Mouse (Mus musculus): ENCODE data around the gene Actg1.

The Actg1 gene

GRCm38 (mm10) chr11:120310813-120311312, 37.5 kb downstream of the Actg1 start:
- peak; percentile 93 for DNase-seq (ENCODE audit: low read depth, low spot score)

GRCm38 (mm10) chr11:120308441-120309320, 39.7 kb downstream of the Actg1 start:
- no peak for DNase-seq (ENCODE audit: low read depth, low spot score)

GRCm38 (mm10) chr11:120307566-120308430, 40.5 kb downstream of the Actg1 start:
- peak; percentile 79 for DNase-seq (ENCODE audit: low read depth, low spot score)

- DNase-seq (ENCODE audit: low read depth, low spot score), result no peak
Measured at GRCm38 (mm10) chr11:120307132-120307413, 41.3 kb downstream of the Actg1 start.

- DNase-seq (ENCODE audit: low read depth, low spot score), result no peak
Measured at GRCm38 (mm10) chr11:120306366-120307131, 41.8 kb downstream of the Actg1 start.

- DNase-seq (ENCODE audit: low read depth, low spot score), result no peak
Measured at GRCm38 (mm10) chr11:120305535-120306365, 42.6 kb downstream of the Actg1 start.

- DNase-seq (ENCODE audit: low read depth, low spot score), result peak; percentile 94
Measured at GRCm38 (mm10) chr11:120304886-120305534, 43.3 kb downstream of the Actg1 start.

- no peak for DNase-seq (ENCODE audit: low read depth, low spot score)
Measured at GRCm38 (mm10) chr11:120304350-120304694, 44.0 kb downstream of the Actg1 start.

GRCm38 (mm10) chr11:120303559-120304349, 44.6 kb downstream of the Actg1 start:
- DNase-seq (ENCODE audit: low read depth, low spot score), result no peak

- DNase-seq (ENCODE audit: low read depth, low spot score), result no peak
Measured at GRCm38 (mm10) chr11:120303119-120303518, 45.2 kb downstream of the Actg1 start.

- no peak for DNase-seq (ENCODE audit: low read depth, low spot score)
Measured at GRCm38 (mm10) chr11:120299484-120299883, 48.9 kb downstream of the Actg1 start.

GRCm38 (mm10) chr11:120298441-120299141, 49.8 kb downstream of the Actg1 start:
- DNase-seq (ENCODE audit: low read depth, low spot score), result no peak

GRCm38 (mm10) chr11:120297767-120298166, 50.6 kb downstream of the Actg1 start:
- DNase-seq (ENCODE audit: low read depth, low spot score), result no peak

GRCm38 (mm10) chr11:120296305-120297144, 51.8 kb downstream of the Actg1 start:
- DNase-seq (ENCODE audit: low read depth, low spot score), result no peak

Measured in brain, embryonic 18.5 days (tissue).